Mouse (Mus musculus): Measurements from ENCODE around the gene Tnfrsf9. TPM values are rescaled to one million over a fixed set of nuclear protein-coding genes. Genes with fewer than 3 reads are reported as not detected.

Tnfrsf9 gene
- total and polyA plus RNA-seq, 3 experiments, result 0.14 TPM; not detected in 2

DNA sequence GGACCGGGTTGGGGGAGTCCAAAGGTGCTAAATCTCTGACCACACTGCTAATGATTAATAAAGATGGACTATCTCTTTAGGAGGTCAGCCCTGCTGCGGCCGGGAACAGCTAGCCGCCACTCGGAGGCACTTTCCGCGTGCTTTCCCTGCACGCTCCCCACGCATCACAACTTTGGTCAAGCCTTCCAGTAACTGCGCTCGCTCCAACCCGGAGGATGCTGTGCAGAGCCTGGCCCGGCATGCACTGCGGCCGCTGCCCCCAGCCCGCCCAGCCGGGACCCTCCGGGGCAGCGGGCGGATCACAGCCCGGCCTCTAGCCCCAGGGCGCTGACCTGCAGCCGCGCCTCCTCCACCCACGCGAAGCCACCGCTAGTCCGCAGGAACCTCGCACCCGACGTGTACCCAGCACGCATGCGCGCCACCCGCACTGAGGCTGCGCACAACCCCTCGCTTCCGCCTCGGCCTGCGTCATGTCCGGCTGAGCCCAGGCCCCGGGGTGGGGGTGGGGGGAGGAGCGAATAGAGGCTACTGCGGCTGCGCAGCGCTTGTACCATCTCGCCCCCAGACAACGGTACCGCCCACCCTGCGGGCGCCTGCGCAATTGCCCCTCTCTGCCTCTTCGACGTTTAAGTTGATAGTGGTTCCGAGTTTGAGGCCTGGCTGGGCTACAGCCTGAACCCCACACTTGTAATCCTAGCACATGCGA lies 4.8 kb upstream of the Tnfrsf9 start (continued):
- TF ChIP-seq MAFK (IDR thresholded peaks at IDR 0.05; ENCODE audit: borderline replicate concordance, low read depth, low read length) (no peak), CTCF (IDR thresholded peaks at IDR 0.05 in 2 of 3, conservative IDR thresholded peaks at IDR 0.05 in 1 of 3; ENCODE audit: control insufficient read depth in 1 of 3, insufficient read depth in 1 of 3, low read depth in 2 of 3, low read length in 3 of 3, poor library complexity in 1 of 3, severe bottlenecking in 1 of 3) (no peak), SIN3A (IDR thresholded peaks at IDR 0.05; ENCODE audit: low read length) (peak; percentile 85), SMC3 (IDR thresholded peaks at IDR 0.05; ENCODE audit: low read depth, low read length) (no peak), ZMIZ1 (IDR thresholded peaks at IDR 0.05; ENCODE audit: low read depth, low read length) (peak; percentile 88; the same call in 1 of the 2 replicates), TBP (IDR thresholded peaks at IDR 0.05; ENCODE audit: low read depth, low read length) (peak; percentile 53), RCOR1 (IDR thresholded peaks at IDR 0.05; ENCODE audit: low read depth, low read length) (no peak), TAL1 (IDR thresholded peaks at IDR 0.05; ENCODE audit: low read length) (no peak), POLR2AphosphoS5 (IDR thresholded peaks at IDR 0.05; ENCODE audit: borderline replicate concordance, low read depth, low read length) (no peak), MEF2A (IDR thresholded peaks at IDR 0.05; ENCODE audit: extremely low read depth, insufficient replicate concordance, low read depth, low read length, poor library complexity, severe bottlenecking) (no peak), POLR2AphosphoS2 (IDR thresholded peaks at IDR 0.05; ENCODE audit: low read length) (peak; percentile 80)

DNA sequence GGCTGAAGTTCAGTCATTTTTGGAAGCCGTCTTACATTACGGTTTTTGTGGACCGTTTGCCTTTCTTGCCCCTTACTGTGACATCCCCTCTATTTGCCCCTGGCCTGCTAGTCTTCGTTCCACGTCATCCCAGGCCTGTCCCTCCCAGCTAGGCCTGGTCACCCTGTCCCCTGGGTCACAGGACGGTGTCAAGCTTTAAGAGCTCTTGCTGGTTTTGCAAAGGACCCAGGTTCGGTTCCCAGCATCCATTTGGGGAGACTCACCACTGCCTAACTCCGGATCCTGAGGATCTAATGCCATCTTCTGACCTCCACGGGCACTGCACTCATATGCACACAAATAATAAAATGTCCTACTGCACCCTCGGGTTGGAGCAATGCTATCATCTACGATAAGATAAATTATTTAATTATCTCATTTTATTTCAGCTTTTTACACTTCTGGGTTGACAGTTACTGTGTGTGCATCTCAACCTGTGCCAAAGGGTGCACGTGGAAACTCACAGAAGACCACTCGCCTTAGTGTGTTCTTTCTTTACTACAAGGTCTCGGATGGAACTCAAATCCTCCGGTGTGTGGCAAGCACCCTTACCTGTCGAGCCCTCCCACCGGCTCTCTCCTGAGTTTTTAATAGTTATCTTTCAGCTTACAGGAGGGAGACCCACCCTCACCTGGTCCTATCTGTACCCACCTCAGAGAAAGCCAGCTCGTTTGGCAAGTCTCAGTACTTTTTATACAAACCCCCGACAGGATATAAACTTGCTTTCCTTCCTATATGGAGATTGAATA lies 4.0 kb upstream of the Tnfrsf9 start:
- no peak for DNase-seq (ENCODE audit: low read depth, low spot score)
- peak in 2 of 3 experiments; percentile 10 to 24; a peak in 1 of 6 replicates for TF ChIP-seq CTCF (IDR thresholded peaks at IDR 0.05 in 2 of 3, conservative IDR thresholded peaks at IDR 0.05 in 1 of 3; ENCODE audit: control insufficient read depth in 1 of 3, insufficient read depth in 1 of 3, low read depth in 2 of 3, low read length in 3 of 3, poor library complexity in 1 of 3, severe bottlenecking in 1 of 3)
- no peak for TF ChIP-seq KAT2A (conservative IDR thresholded peaks at IDR 0.05; ENCODE audit: low read depth, low read length)
- no peaks in the 10 kb centered on the region for H3K27me3 ChIP-seq (ENCODE audit: control insufficient read depth in 1 of 2, insufficient read depth in 2 of 2, low read length in 2 of 2)
- peak overlapping the region; percentile 78 for H3K9ac ChIP-seq (ENCODE audit: control insufficient read depth, low read depth, low read length, poor library complexity, severe bottlenecking)
- H3K9me3 ChIP-seq (replicated peaks; ENCODE audit: insufficient read depth, low read length), result no peaks in the 10 kb centered on the region
- peaks cover 7 to 27% of the 10 kb centered on the region in 2 experiments for H3K4me1 ChIP-seq (ENCODE audit: control insufficient read depth in 1 of 2, insufficient read depth in 2 of 2, low read length in 2 of 2)
- H3K27ac ChIP-seq (ENCODE audit: control insufficient read depth, low read depth, low read length), result peak overlapping the region; percentile 90
- peaks cover 18% of the 10 kb centered on the region for H3K79me2 ChIP-seq (ENCODE audit: control insufficient read depth, insufficient read depth, low read length, poor library complexity)
- peak overlapping the region; percentile 42 to 48 for H3K4me3 ChIP-seq (ENCODE audit: control insufficient read depth in 1 of 2, insufficient read depth in 1 of 2, low read depth in 2 of 2, low read length in 2 of 2)
- H3K36me3 ChIP-seq (ENCODE audit: control insufficient read depth in 1 of 2, insufficient read depth in 2 of 2, low read length in 2 of 2), result peaks cover 6 to 21% of the 10 kb centered on the region in 2 experiments; a peak in 3 of 4 replicates

DNA sequence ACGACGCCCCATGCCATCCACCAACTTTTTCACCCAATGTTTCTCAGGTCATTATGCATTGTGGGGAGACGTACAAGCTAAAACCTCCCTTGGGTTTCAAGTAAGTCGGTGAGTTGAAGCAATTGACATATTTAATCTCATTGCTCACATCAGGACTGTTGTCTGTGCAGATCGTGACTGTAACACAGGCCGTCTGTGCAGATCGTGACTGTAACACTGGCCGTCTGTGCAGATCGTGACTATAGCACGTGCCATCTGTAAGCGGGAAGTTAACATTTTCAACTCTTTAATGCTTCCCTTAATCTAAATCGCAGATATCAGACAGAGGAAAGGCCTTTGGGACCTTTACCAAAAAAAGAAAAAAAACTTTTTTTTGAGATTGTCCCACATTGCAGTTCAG lies 619 bp upstream of the Tnfrsf9 start:
- Histone ChIP-seq H3K4me1 (ENCODE audit: control insufficient read depth in 1 of 2, insufficient read depth in 2 of 2, low read length in 2 of 2) (peaks cover 8 to 27% of the 10 kb centered on the region in 2 experiments), H3K4me3 (ENCODE audit: control insufficient read depth in 1 of 2, insufficient read depth in 1 of 2, low read depth in 2 of 2, low read length in 2 of 2) (peak overlapping the region; percentile 49 to 62), H3K27ac (ENCODE audit: control insufficient read depth, low read depth, low read length) (peak overlapping the region; percentile 85), H3K36me3 (ENCODE audit: control insufficient read depth in 1 of 2, insufficient read depth in 2 of 2, low read length in 2 of 2) (peaks cover 0 to 19% of the 10 kb centered on the region in 2 experiments; a peak in 2 of 4 replicates), H3K9ac (ENCODE audit: control insufficient read depth, low read depth, low read length, poor library complexity, severe bottlenecking) (peak overlapping the region; percentile 79), H3K79me2 (ENCODE audit: control insufficient read depth, insufficient read depth, low read length, poor library complexity) (peaks cover 8% of the 10 kb centered on the region), H3K9me3 (replicated peaks; ENCODE audit: insufficient read depth, low read length) (no peaks in the 10 kb centered on the region), H3K27me3 (ENCODE audit: control insufficient read depth in 1 of 2, insufficient read depth in 2 of 2, low read length in 2 of 2) (no peaks in the 10 kb centered on the region)
- TF ChIP-seq USF1 (IDR thresholded peaks at IDR 0.05; ENCODE audit: low read depth, low read length), result peak; percentile 61; the same call in 1 of the 2 replicates
- no peak for TF ChIP-seq TCF12 (IDR thresholded peaks at IDR 0.05; ENCODE audit: low read depth, low read length)
- no peak for TF ChIP-seq SMC3 (IDR thresholded peaks at IDR 0.05; ENCODE audit: low read depth, low read length)
- TF ChIP-seq MAX (IDR thresholded peaks at IDR 0.05; ENCODE audit: low read length), result peak; percentile 97
- TF ChIP-seq MXI1 (IDR thresholded peaks at IDR 0.05; ENCODE audit: low read depth, low read length), result peak; percentile 84
- TF ChIP-seq E2F4 (IDR thresholded peaks at IDR 0.05; ENCODE audit: borderline replicate concordance, low read depth, low read length), result peak; percentile 43; the same call in 1 of the 2 replicates
- peak; percentile 96 for TF ChIP-seq BHLHE40 (IDR thresholded peaks at IDR 0.05; ENCODE audit: borderline replicate concordance, low read depth, low read length)
- no peak for TF ChIP-seq HCFC1 (IDR thresholded peaks at IDR 0.05; ENCODE audit: low read depth, low read length)
- peak; percentile 92 for TF ChIP-seq MYC (IDR thresholded peaks at IDR 0.05; ENCODE audit: low read depth, low read length)
- DNase-seq (ENCODE audit: low read depth, low spot score), result peak; percentile 73
